Mouse (Mus musculus): ENCODE measurements at regions not wholly inside any gene's neighbourhood (a gene's known extent, or its start where the extent isn't known, plus 50 kb on each side); places are given as distances from the start of the nearest gene placed in this dataset.

GRCm38 (mm10) chr17:81260036-81260435, 181.5 kb upstream of the Gm11096 start:
- TF ChIP-seq CHD2 (IDR thresholded peaks at IDR 0.05; ENCODE audit: low read depth, low read length) (no peak), HCFC1 (IDR thresholded peaks at IDR 0.05; ENCODE audit: borderline replicate concordance, insufficient read depth, low read length) (no peak), MAFK (IDR thresholded peaks at IDR 0.05; ENCODE audit: insufficient read depth, low read depth, low read length) (no peak), ZNF384 (IDR thresholded peaks at IDR 0.05; ENCODE audit: low read depth, low read length) (no peak)

Measured in ES-E14 (cell line).